Mouse (Mus musculus) lung, embryonic 14.5 days (tissue): ENCODE data around the gene Cenpo. TPM values are rescaled to one million over a fixed set of nuclear protein-coding genes. Genes with fewer than 3 reads are reported as not detected.

ENCODE experiments used
- ATAC-seq: fragments of 200-750 bp; cut with Nextera tagmentation; 2 replicates; pipeline ENCODE4 v1.8.0; 2017; ENCODE audit warnings: mild to moderate bottlenecking, moderate TSS enrichment, moderate library complexity; ENCODE audit not compliant: insufficient read depth
- DNase-seq: peaks from one replicate; pipeline ENCODE4 v3.0.0-alpha.2; 2015
- H3K27ac ChIP-seq: fragments of 300-500 bp; sonication (generic); 2 replicates; pipeline ENCODE4 v1.5.1; 2014; ENCODE audit warnings: low read depth, mild to moderate bottlenecking, moderate library complexity
- H3K27me3 ChIP-seq: fragments of 300-500 bp; sonication (generic); 2 replicates; pipeline ENCODE4 v1.6.1; 2014; ENCODE audit warnings: low read length, control low read depth; ENCODE audit not compliant: insufficient read depth
- H3K36me3 ChIP-seq: fragments of 300-500 bp; sonication (generic); 2 replicates; pipeline ENCODE4 v1.6.1; 2014; ENCODE audit warnings: control low read depth; ENCODE audit not compliant: insufficient read depth
- H3K4me1 ChIP-seq: fragments of 300-500 bp; sonication (generic); 2 replicates; pipeline ENCODE4 v1.6.1; 2014; ENCODE audit warnings: antibody characterized with exemption, control low read depth; ENCODE audit not compliant: insufficient read depth
- H3K4me2 ChIP-seq: fragments of 300-500 bp; sonication (generic); 2 replicates; pipeline ENCODE4 v1.6.1; 2014; ENCODE audit warnings: mild to moderate bottlenecking
- H3K4me3 ChIP-seq: fragments of 300-500 bp; sonication (generic); 2 replicates; pipeline ENCODE4 v1.5.1; 2014; ENCODE audit warnings: low read depth, low read length
- H3K9ac ChIP-seq: fragments of 300-500 bp; sonication (generic); 2 replicates; pipeline ENCODE4 v1.6.1; 2014
- H3K9me3 ChIP-seq: fragments of 300-500 bp; sonication (generic); 2 replicates; pipeline ENCODE4 v1.6.1; 2016; ENCODE audit warnings: low read depth, low read length, control low read depth
- CTCF ChIP-seq: IDR thresholded peaks from 2 replicates; pipeline ENCODE4 v1.5.1; 2016; ENCODE audit warnings: antibody characterized with exemption, low read depth
- WGBS: fragments of 180-500 bp; shearing (Covaris S2); extraction: QIAGEN DNeasy Blood & Tissue Kit; methylation state at CpG from one replicate; pipeline ENCODE4 v1.1.7; 2014; 5-methylcytosine and 5-hydroxymethylcytosine counted together
- polyA plus RNA-seq: library from polyadenylated mRNA; unstranded; fragments of >200 nt; fragmentation: Nextera tagmentation; extraction: Ambion mirVana; gene quantifications from 2 replicates; pipeline ENCODE4 v1.2.1, GENCODE M21; 2014

Gene Cenpo
- polyA plus RNA-seq, 1 experiment from 2014 or later: 17.8 TPM

DNA sequence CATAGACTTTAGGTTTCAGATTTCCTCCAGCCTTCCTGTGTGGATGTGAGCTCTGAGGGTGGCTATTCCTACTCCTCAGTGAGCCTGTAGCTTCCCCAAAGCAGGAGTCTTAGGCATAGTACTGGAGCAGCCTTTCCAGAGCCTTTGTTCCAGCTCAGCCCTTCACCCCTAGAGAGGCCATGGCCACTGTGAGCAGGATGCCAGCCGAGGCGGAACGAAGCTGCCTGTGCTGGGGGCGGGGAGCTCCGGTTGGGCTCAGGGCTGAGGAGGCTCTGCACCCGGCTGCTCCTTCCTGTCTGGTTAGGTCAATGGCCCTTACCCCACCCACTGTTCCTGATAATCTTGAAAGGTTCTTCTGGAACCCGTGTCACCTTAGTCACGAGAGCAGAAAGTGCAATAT lies 21.2 kb downstream of the Cenpo start:
- TF ChIP-seq CTCF: no peak
- no peak for DNase-seq
- peaks cover 86% of the 10 kb centered on the region for H3K36me3 ChIP-seq

GRCm38 (mm10) chr12:4211174-4211573 lies 22.9 kb downstream of the Cenpo start:
- no peak for ATAC-seq
- Histone ChIP-seq H3K27ac (no peak overlapping the region), H3K4me3 (no peak overlapping the region), H3K9me3 (no peaks in the 10 kb centered on the region), H3K36me3 (peaks cover 85% of the 10 kb centered on the region), H3K9ac (no peak overlapping the region), H3K27me3 (no peaks in the 10 kb centered on the region), H3K4me2 (no peak overlapping the region), H3K4me1 (no peaks in the 10 kb centered on the region)
- no peak for DNase-seq
- no peak for TF ChIP-seq CTCF
- 82% methylated on average over 9 of the region's 9 CpGs for WGBS

More for the DNA sequence above, 21.2 kb downstream of the Cenpo start:
- no peaks in the 10 kb centered on the region for H3K4me1 ChIP-seq
- no peaks in the 10 kb centered on the region for H3K9me3 ChIP-seq
- H3K27me3 ChIP-seq: no peaks in the 10 kb centered on the region
- no peak overlapping the region for H3K9ac ChIP-seq
- H3K4me3 ChIP-seq: no peak overlapping the region
- no peak overlapping the region for H3K27ac ChIP-seq
- WGBS: 69% methylated on average over 8 of the region's 8 CpGs
- no peak; the same call in 1 of the 2 replicates for ATAC-seq
- no peak overlapping the region for H3K4me2 ChIP-seq

GRCm38 (mm10) chr12:4209196-4209595 lies 24.9 kb downstream of the Cenpo start:
- DNase-seq (no peak), ATAC-seq (no peak; the same call in 1 of the 2 replicates)
- no peak for TF ChIP-seq CTCF
- 92% methylated on average over 9 of the region's 9 CpGs for WGBS
- Histone ChIP-seq H3K4me2 (no peak overlapping the region), H3K27me3 (no peaks in the 10 kb centered on the region), H3K27ac (no peak overlapping the region), H3K4me1 (no peaks in the 10 kb centered on the region), H3K36me3 (peaks cover 83% of the 10 kb centered on the region), H3K4me3 (no peak overlapping the region), H3K9ac (no peak overlapping the region), H3K9me3 (no peaks in the 10 kb centered on the region)

DNA sequence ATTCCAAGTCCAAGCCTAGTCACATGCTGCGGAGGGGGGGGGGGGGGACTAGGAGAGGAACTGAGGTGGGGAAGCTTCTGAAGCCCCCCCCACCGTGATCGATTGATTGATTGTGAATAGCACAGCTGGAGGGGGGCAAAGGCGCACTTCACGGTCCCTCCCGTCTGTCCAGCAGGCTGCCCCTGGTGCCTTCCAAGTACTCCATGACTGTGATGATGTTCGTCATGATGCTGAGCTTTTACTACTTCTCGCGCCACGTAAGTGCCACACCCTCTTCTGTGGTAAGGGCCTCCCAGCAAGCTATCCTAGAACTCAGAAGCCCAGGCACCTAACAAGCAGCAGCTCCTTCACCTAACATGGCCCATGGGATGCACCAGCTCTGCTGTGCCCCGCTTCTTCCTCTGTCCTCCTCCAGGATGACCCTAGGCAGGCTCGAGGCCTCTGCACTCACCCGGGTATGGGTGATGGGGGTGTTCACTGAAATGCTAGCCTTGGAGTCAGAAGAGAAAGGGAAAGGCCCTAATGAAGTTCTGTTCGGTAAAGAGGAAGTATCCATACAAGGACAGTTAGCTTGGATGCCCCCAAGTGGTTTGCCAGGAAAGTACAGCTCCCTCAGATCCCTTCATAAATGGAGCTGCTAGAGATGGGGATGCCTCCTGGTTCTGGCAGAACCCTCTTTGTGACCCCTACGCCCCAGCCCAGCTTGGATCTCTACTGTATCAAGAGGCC lies 25.5 kb downstream of the Cenpo start:
- Histone ChIP-seq H3K9ac (no peak overlapping the region), H3K9me3 (no peaks in the 10 kb centered on the region), H3K4me1 (no peaks in the 10 kb centered on the region), H3K4me3 (no peak overlapping the region), H3K4me2 (no peak overlapping the region), H3K27ac (no peak overlapping the region), H3K27me3 (no peaks in the 10 kb centered on the region), H3K36me3 (peaks cover 76% of the 10 kb centered on the region)
- peak; percentile 73 for TF ChIP-seq CTCF
- DNase-seq (peak; percentile 79), ATAC-seq (peak; percentile 47)
- WGBS: 82% methylated on average over 15 of the region's 15 CpGs

- no peak for ATAC-seq
- no peak for DNase-seq
- H3K27me3 ChIP-seq: no peaks in the 10 kb centered on the region
- TF ChIP-seq CTCF: no peak
- H3K27ac ChIP-seq: no peak overlapping the region
- 91% methylated on average over 11 of the region's 11 CpGs for WGBS
- no peak overlapping the region for H3K4me2 ChIP-seq
- no peak overlapping the region for H3K4me3 ChIP-seq
- peaks cover 70% of the 10 kb centered on the region for H3K36me3 ChIP-seq
- no peaks in the 10 kb centered on the region for H3K4me1 ChIP-seq
- no peaks in the 10 kb centered on the region for H3K9me3 ChIP-seq
- H3K9ac ChIP-seq: no peak overlapping the region
These were observed 28.0 kb downstream of the Cenpo start for GRCm38 (mm10) chr12:4206106-4206505.

- Histone ChIP-seq H3K27ac (no peak overlapping the region), H3K4me1 (no peaks in the 10 kb centered on the region), H3K9ac (no peak overlapping the region), H3K9me3 (no peaks in the 10 kb centered on the region), H3K27me3 (no peaks in the 10 kb centered on the region), H3K4me3 (no peak overlapping the region), H3K36me3 (peaks cover 56% of the 10 kb centered on the region), H3K4me2 (no peak overlapping the region)
- no peak for ATAC-seq
- 79% methylated on average over 4 of the region's 4 CpGs for WGBS
- DNase-seq: no peak
- no peak for TF ChIP-seq CTCF
These were observed 31.9 kb downstream of the Cenpo start for GRCm38 (mm10) chr12:4202206-4202605.

GRCm38 (mm10) chr12:4201454-4202200 lies 32.5 kb downstream of the Cenpo start:
- ATAC-seq (no peak), DNase-seq (no peak)
- no peak overlapping the region for H3K27ac ChIP-seq
- H3K36me3 ChIP-seq: peaks cover 54% of the 10 kb centered on the region
- no peaks in the 10 kb centered on the region for H3K4me1 ChIP-seq
- H3K4me3 ChIP-seq: no peak overlapping the region
- TF ChIP-seq CTCF: no peak
- no peak overlapping the region for H3K9ac ChIP-seq
- no peaks in the 10 kb centered on the region for H3K9me3 ChIP-seq
- 91% methylated on average over 13 of the region's 13 CpGs for WGBS
- no peak overlapping the region for H3K4me2 ChIP-seq
- no peaks in the 10 kb centered on the region for H3K27me3 ChIP-seq
